Mouse (Mus musculus) neural tube, embryonic 14.5 days (tissue): Measurements from ENCODE around the gene Ifitm1. TPM values are rescaled to one million over a fixed set of nuclear protein-coding genes. Genes with fewer than 3 reads are reported as not detected.
"Not testable (repeated sequence)": the region's sequence is repeated elsewhere in the genome, so short reads cannot be mapped to it uniquely, and the experiment has no call there.

Experiments
- ATAC-seq: fragments of 200-750 bp; cut with Nextera tagmentation; 2 replicates; pipeline ENCODE4 v1.8.0; 2017; ENCODE audit warnings: low read depth, mild to moderate bottlenecking, moderate TSS enrichment, moderate library complexity
- H3K27ac ChIP-seq: fragments of 300-500 bp; sonication (generic); 2 replicates; pipeline ENCODE4 v1.5.1; 2014; ENCODE audit warnings: low read depth, mild to moderate bottlenecking, control low read depth, low read length, moderate library complexity, mixed read lengths
- H3K27me3 ChIP-seq: fragments of 300-500 bp; sonication (generic); 2 replicates; pipeline ENCODE4 v1.6.1; 2014; ENCODE audit warnings: low read length; ENCODE audit not compliant: control insufficient read depth, insufficient read depth
- H3K36me3 ChIP-seq: fragments of 300-500 bp; sonication (generic); 2 replicates; pipeline ENCODE4 v1.6.1; 2014; ENCODE audit warnings: low read length, mixed read lengths; ENCODE audit not compliant: control insufficient read depth, insufficient read depth
- H3K4me1 ChIP-seq: fragments of 300-500 bp; sonication (generic); 2 replicates; pipeline ENCODE4 v1.6.1; 2014; ENCODE audit warnings: low read length; ENCODE audit not compliant: control insufficient read depth, insufficient read depth
- H3K4me2 ChIP-seq: fragments of 300-500 bp; sonication (generic); 2 replicates; pipeline ENCODE4 v1.6.1; 2014; ENCODE audit warnings: mild to moderate bottlenecking, low read depth, low read length, control low read depth
- H3K4me3 ChIP-seq: fragments of 300-500 bp; sonication (generic); 2 replicates; pipeline ENCODE4 v1.5.1; 2014; ENCODE audit warnings: low read depth, low read length, control low read depth, mixed read lengths
- H3K9ac ChIP-seq: fragments of 300-500 bp; sonication (generic); replicated peaks from 2 replicates; pipeline ENCODE4 v1.6.1; 2014; ENCODE audit warnings: low read depth, mild to moderate bottlenecking, control low read depth, low read length, mixed read lengths
- H3K9me3 ChIP-seq: fragments of 300-500 bp; sonication (generic); 2 replicates; pipeline ENCODE4 v1.6.1; 2016; ENCODE audit warnings: low read length; ENCODE audit not compliant: control insufficient read depth
- WGBS: fragments of 180-500 bp; shearing (Covaris S2); extraction: QIAGEN DNeasy Blood & Tissue Kit; methylation state at CpG from one replicate; pipeline ENCODE4 v1.1.7; 2014; 5-methylcytosine and 5-hydroxymethylcytosine counted together
- polyA plus RNA-seq: library from polyadenylated mRNA; unstranded; fragments of >200 nt; fragmentation: Nextera tagmentation; extraction: Ambion mirVana; gene quantifications from 2 replicates; pipeline ENCODE4 v1.2.1, GENCODE M21; 2014

Gene Ifitm1
- polyA plus RNA-seq, 1 experiment from 2014 or later: 3.5 TPM

- Histone ChIP-seq H3K27ac (no peak overlapping the region), H3K9me3 (no peaks in the 10 kb centered on the region), H3K9ac (no peak overlapping the region), H3K27me3 (no peaks in the 10 kb centered on the region), H3K36me3 (no peaks in the 10 kb centered on the region), H3K4me1 (peaks cover 5% of the 10 kb centered on the region; the same call in 1 of the 2 replicates), H3K4me3 (no peak overlapping the region), H3K4me2 (no peak overlapping the region)
- no peak for ATAC-seq
- 57% methylated on average over 2 of the region's 2 CpGs for WGBS
Measured at GRCm38 (mm10) chr7:140962733-140963132, 4.3 kb upstream of the Ifitm1 start.

GRCm38 (mm10) chr7:140967862-140968591 is 1.0 kb downstream of the Ifitm1 start:
- no peaks in the 10 kb centered on the region for H3K4me1 ChIP-seq
- H3K9me3 ChIP-seq: no peaks in the 10 kb centered on the region
- ATAC-seq: no peak
- 12% methylated on average over 14 of the region's 14 CpGs for whole genome bisulfite sequencing
- H3K27ac ChIP-seq: no peak overlapping the region
- no peak overlapping the region for H3K9ac ChIP-seq
- H3K36me3 ChIP-seq: no peaks in the 10 kb centered on the region
- no peak overlapping the region for H3K4me3 ChIP-seq
- no peak overlapping the region for H3K4me2 ChIP-seq
- H3K27me3 ChIP-seq: no peaks in the 10 kb centered on the region

- not testable (repeated sequence) for H3K4me1 ChIP-seq, H3K27ac ChIP-seq, H3K36me3 ChIP-seq, H3K4me3 ChIP-seq, ATAC-seq, H3K9ac ChIP-seq, H3K9me3 ChIP-seq, H3K4me2 ChIP-seq, H3K27me3 ChIP-seq
- WGBS: 12% methylated on average over 3 of the region's 3 CpGs
Measured at GRCm38 (mm10) chr7:140968710-140969109, 1.7 kb downstream of the Ifitm1 start.

- H3K4me1 ChIP-seq: no peaks in the 10 kb centered on the region
- WGBS: 46% methylated on average over 7 of the region's 7 CpGs
Measured at GRCm38 (mm10) chr7:140970931-140971330, 3.9 kb downstream of the Ifitm1 start.

GRCm38 (mm10) chr7:140971479-140972171 is 4.6 kb downstream of the Ifitm1 start:
- ATAC-seq: no peak
- Histone ChIP-seq H3K4me1 (no peaks in the 10 kb centered on the region), H3K36me3 (no peaks in the 10 kb centered on the region), H3K4me2 (no peak overlapping the region), H3K27ac (no peak overlapping the region), H3K9me3 (no peaks in the 10 kb centered on the region), H3K27me3 (no peaks in the 10 kb centered on the region), H3K9ac (no peak overlapping the region), H3K4me3 (no peak overlapping the region)
- 83% methylated on average over 8 of the region's 8 CpGs for WGBS

More at GRCm38 (mm10) chr7:140970931-140971330, 3.9 kb downstream of the Ifitm1 start:
- no peaks in the 10 kb centered on the region for H3K9me3 ChIP-seq
- H3K27me3 ChIP-seq: no peaks in the 10 kb centered on the region
- H3K4me2 ChIP-seq: no peak overlapping the region
- no peaks in the 10 kb centered on the region for H3K36me3 ChIP-seq
- ATAC-seq: no peak
- no peak overlapping the region for H3K27ac ChIP-seq
- no peak overlapping the region for H3K9ac ChIP-seq
- no peak overlapping the region for H3K4me3 ChIP-seq

GRCm38 (mm10) chr7:140973396-140974165 is 6.6 kb downstream of the Ifitm1 start:
- WGBS: 9% methylated on average over 14 of the region's 14 CpGs
- no peaks in the 10 kb centered on the region for H3K4me1 ChIP-seq

GRCm38 (mm10) chr7:140974940-140975339 is 7.9 kb downstream of the Ifitm1 start:
- WGBS: 21% methylated on average over 9 of the region's 9 CpGs
- no peak for ATAC-seq

More at GRCm38 (mm10) chr7:140973396-140974165, 6.6 kb downstream of the Ifitm1 start:
- H3K4me2 ChIP-seq: no peak overlapping the region
- no peak overlapping the region for H3K4me3 ChIP-seq
- no peak overlapping the region for H3K9ac ChIP-seq
- H3K36me3 ChIP-seq: no peaks in the 10 kb centered on the region
- ATAC-seq: no peak
- H3K27me3 ChIP-seq: no peaks in the 10 kb centered on the region
- H3K27ac ChIP-seq: no peak overlapping the region
- H3K9me3 ChIP-seq: no peaks in the 10 kb centered on the region

GRCm38 (mm10) chr7:140975465-140975864 is 8.4 kb downstream of the Ifitm1 start:
- Histone ChIP-seq H3K9me3 (no peaks in the 10 kb centered on the region), H3K4me2 (no peak overlapping the region), H3K4me1 (no peaks in the 10 kb centered on the region), H3K36me3 (no peaks in the 10 kb centered on the region), H3K27ac (no peak overlapping the region), H3K27me3 (no peaks in the 10 kb centered on the region), H3K9ac (no peak overlapping the region), H3K4me3 (no peak overlapping the region)
- no peak for ATAC-seq
- 24% methylated on average over 3 of the region's 3 CpGs for WGBS

More at GRCm38 (mm10) chr7:140974940-140975339, 7.9 kb downstream of the Ifitm1 start:
- Histone ChIP-seq H3K4me1 (no peaks in the 10 kb centered on the region), H3K36me3 (no peaks in the 10 kb centered on the region), H3K27me3 (no peaks in the 10 kb centered on the region), H3K9ac (no peak overlapping the region), H3K27ac (no peak overlapping the region), H3K4me3 (no peak overlapping the region), H3K9me3 (no peaks in the 10 kb centered on the region), H3K4me2 (no peak overlapping the region)

GRCm38 (mm10) chr7:140976720-140977119 is 9.7 kb downstream of the Ifitm1 start:
- H3K27ac ChIP-seq, H3K9me3 ChIP-seq, H3K9ac ChIP-seq, ATAC-seq, H3K4me3 ChIP-seq, H3K27me3 ChIP-seq, H3K4me1 ChIP-seq, H3K4me2 ChIP-seq, H3K36me3 ChIP-seq: not testable (repeated sequence)
- 90% methylated on average over 9 of the region's 9 CpGs for WGBS
